ENCODE assay signal across 11 mouse cellular contexts in the genomic region with DNA sequence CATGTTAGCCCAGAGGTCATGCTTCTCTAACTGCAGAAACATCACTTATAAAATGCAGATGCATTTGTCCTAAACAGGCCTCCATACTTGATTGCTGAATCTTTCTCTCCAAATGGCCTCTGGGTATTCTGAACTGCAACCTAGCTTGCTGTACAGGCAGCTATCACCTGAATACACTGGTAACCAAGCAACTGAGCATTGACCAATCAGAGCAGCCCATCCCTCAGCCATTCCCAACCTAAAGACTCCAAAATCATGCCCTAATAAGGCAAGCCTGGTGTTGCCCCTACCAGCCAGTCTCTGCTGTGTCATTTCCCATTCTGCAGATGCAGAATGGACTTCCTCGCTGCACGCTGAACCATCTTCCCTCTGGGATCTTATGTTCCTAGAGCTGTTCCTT.
DNase-seq lines count a peak whose midpoint lies in the region; ATAC-seq and TF ChIP-seq lines count a peak whose summit lies in the region.
"Had no signal": no experiment of that assay in that cellular context is flagged by ENCODE, and none has a peak within 500 bp of the region (broad histone marks: within the 10 kb centered on the region; RNA-seq: fewer than 3 reads in every experiment).

No protein-coding gene starts in this region.

- no peak for TF ChIP-seq CTCF in cerebellum, adult 2 months (IDR thresholded peaks at IDR 0.05; ENCODE audit: borderline replicate concordance, insufficient read depth, low read depth, low read length)

- no peaks in the 10 kb centered on the region for H3K27me3 ChIP-seq in cerebellum, adult 2 months (ENCODE audit: control insufficient read depth, insufficient read depth, low read length)
- H3K27me3 ChIP-seq in hindbrain, embryonic 12.5 days: no peaks in the 10 kb centered on the region
- no peaks in the 10 kb centered on the region for H3K27me3 ChIP-seq in midbrain, embryonic 13.5 days

- H3K36me3 ChIP-seq in hindbrain, embryonic 12.5 days: no peaks in the 10 kb centered on the region
- no peaks in the 10 kb centered on the region for H3K36me3 ChIP-seq in midbrain, embryonic 13.5 days

- H3K9me3 ChIP-seq in hindbrain, embryonic 12.5 days (replicated peaks): no peaks in the 10 kb centered on the region
- H3K9me3 ChIP-seq in midbrain, embryonic 13.5 days: no peaks in the 10 kb centered on the region

- no peak for TF ChIP-seq POLR2A in cerebellum, adult 2 months (IDR thresholded peaks at IDR 0.05; ENCODE audit: borderline replicate concordance, insufficient read depth, low read length)

- H3K4me1 ChIP-seq in cerebellum, adult 2 months (ENCODE audit: control insufficient read depth, insufficient read depth, low read length): no peaks in the 10 kb centered on the region
- peaks cover 5% of the 10 kb centered on the region; the same call in 1 of the 2 replicates for H3K4me1 ChIP-seq in hindbrain, embryonic 12.5 days
- H3K4me1 ChIP-seq in midbrain, embryonic 13.5 days (replicated peaks): peaks cover 45% of the 10 kb centered on the region

- no peak overlapping the region for H3K4me2 ChIP-seq in hindbrain, embryonic 12.5 days (replicated peaks)
- no peak overlapping the region for H3K4me2 ChIP-seq in midbrain, embryonic 13.5 days (replicated peaks)

- no peak overlapping the region for H3K4me3 ChIP-seq in cerebellum, adult 2 months (replicated peaks; ENCODE audit: insufficient read depth, low read depth, low read length)
- no peak overlapping the region for H3K4me3 ChIP-seq in hindbrain, embryonic 12.5 days
- no peak overlapping the region for H3K4me3 ChIP-seq in midbrain, embryonic 13.5 days (replicated peaks)
- H3K4me3 ChIP-seq: erythroblast, embryonic 14.5 days had no signal

- no peak for DNase-seq in cerebellum, adult 2 months
- DNase-seq in cerebellum, adult 9-10 months: no peak
- DNase-seq in c-Kit-positive CD71-positive TER-119-positive erythroid progenitor cells, embryonic 14.5 days (ENCODE audit: low spot score): peak; percentile 3
- no peak for DNase-seq in spleen, postnatal 14 days (ENCODE audit: low spot score in 2 of 2)
- no peak for DNase-seq in ovary, postnatal 10 days (ENCODE audit: low spot score)
- no peak for DNase-seq in cerebellum, adult 18-20 months
- DNase-seq: lung, postnatal 36 days; right cerebral cortex, postnatal 4 days had no signal

- H3K27ac ChIP-seq in cerebellum, adult 2 months (ENCODE audit: insufficient read depth, low read length): peak overlapping the region; percentile 39; the same call in 1 of the 2 replicates
- peak overlapping the region; percentile 73 for H3K27ac ChIP-seq in hindbrain, embryonic 12.5 days
- H3K27ac ChIP-seq in midbrain, embryonic 13.5 days: peak overlapping the region; percentile 82

- WGBS in cerebellum, adult 2 months: 94% methylated on average over 2 of the region's 2 CpGs
- 83% methylated on average over 2 of the region's 2 CpGs for WGBS in hindbrain, embryonic 12.5 days
- 74% methylated on average over 2 of the region's 2 CpGs for WGBS in midbrain, embryonic 13.5 days

- ATAC-seq in hindbrain, embryonic 12.5 days (ENCODE audit: low FRiP score): peak; percentile 78
- ATAC-seq in midbrain, embryonic 13.5 days: peak; percentile 91

- H3K9ac ChIP-seq in hindbrain, embryonic 12.5 days: no peak overlapping the region
- H3K9ac ChIP-seq in midbrain, embryonic 13.5 days (replicated peaks): no peak overlapping the region
